Mouse (Mus musculus) ZHBTc4 (cell line): ENCODE results near the gene Gla.

Source experiments
- DNase-seq: peaks from one replicate; pipeline ENCODE4 v3.0.0-alpha.2; 2011; ENCODE audit warnings: low read depth, low spot score

The Gla gene

DNA sequence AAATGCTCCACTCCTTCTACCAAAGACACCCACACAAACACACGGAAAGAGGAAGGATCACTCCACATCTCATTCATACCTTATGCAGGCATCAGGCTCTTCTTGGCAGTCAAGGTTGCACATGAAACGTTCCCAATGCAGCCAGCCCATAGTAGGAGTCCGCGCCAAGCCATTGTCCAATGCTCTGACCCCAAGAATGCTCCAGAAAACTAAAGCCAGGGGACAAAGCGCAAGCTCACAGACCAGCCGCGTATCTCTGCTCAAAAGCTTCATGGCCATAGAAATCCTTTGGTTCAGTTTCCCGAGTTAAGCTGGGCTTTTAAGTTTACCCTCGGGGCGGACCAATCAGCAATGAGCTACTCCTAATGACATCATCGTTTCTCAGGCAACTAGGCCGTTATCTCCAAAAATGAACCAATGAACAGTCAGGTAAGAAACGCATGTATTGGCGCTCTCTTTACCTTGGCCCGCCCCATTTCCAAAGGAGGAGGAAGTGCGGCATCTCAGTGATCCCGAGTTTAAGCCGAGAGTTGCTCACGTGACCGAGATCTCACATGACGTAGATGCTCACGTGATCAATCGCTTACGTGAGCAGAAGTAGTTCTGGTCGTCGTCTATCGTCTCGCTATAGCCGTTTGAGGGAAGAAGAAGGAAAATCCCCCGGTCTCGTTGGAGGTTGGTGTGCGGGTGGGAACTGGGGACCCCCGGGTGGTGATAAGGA is at the start of gene Gla, which contains the start of gene Hnrnph2:
Gene Gla (minus strand): TSS at position 467 of the 721 bp plus-strand sequence.
Gene Hnrnph2 (plus strand): TSS at position 521 of the 721 bp plus-strand sequence.
- DNase-seq = peak; percentile 98

DNA sequence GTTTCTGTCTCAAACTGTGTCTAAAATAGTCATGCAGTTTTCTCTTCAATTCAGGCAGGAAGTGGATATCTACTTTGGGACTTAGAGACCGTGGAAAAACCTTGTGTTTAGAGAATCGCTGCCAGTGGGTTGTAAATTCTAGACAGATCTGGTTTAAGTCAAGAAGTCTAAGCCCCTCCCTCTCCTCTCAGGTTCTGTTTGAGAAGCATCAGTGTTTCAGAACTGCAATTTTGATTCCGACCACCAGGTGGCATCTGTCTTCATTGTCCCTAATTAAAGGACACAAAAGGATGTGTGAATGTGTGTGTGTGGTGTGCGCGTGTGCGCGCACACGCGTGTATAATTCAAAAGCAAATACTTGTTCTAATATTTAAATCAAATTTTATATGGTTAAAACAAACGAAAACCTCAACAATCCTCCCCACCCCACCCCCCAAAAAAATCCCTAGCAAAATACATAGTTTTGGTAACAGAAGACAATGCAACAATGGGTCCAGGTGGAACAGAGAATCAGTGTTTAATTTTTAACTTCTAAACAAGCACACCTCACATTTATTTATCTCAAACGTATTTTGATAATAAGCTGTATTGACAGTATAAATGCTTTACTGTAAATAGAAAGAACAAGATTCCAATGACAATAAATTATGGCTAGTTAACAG is 47.2 kb upstream of the Gla start:
- peak; percentile 85 for DNase-seq

DNA sequence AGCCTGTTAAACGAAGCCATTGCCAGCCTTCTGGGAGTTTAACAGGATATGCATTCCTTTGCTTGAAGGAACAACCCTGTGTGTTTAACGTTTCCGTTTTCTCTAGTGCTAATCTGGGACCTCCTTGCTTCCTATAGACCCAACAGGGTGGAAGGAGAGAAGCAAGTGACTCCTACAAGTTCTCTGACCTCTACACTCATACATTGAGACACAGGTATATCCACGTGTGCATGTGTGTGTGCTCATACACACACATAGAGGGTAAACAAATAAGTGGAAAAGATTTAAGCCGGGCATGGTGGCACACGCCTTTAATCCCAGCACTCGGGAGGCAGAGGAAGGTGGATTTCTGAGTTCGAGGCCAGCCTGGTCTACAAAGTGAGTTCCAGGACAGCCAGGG is 46.5 kb upstream of the Gla start:
- no peak for DNase-seq

DNA sequence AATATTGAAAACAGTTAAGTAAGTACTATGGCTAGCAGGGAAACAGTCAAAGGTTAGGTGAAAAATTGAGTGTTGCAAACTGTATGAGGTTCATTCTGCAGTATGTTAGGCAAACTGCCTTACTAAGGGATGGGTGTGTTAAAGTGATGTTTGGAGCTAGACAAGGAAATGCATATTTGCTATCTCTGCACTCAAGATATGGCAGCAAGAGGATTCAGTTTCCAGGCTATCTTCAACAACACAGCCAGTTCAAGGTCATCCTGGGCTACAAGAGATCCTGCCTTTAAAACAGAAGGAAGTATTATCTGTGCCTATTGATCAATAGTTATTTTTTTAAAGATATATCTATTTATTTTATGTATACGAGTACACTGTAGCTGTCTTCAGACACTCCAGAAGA is 45.4 kb upstream of the Gla start:
- no peak for DNase-seq

DNA sequence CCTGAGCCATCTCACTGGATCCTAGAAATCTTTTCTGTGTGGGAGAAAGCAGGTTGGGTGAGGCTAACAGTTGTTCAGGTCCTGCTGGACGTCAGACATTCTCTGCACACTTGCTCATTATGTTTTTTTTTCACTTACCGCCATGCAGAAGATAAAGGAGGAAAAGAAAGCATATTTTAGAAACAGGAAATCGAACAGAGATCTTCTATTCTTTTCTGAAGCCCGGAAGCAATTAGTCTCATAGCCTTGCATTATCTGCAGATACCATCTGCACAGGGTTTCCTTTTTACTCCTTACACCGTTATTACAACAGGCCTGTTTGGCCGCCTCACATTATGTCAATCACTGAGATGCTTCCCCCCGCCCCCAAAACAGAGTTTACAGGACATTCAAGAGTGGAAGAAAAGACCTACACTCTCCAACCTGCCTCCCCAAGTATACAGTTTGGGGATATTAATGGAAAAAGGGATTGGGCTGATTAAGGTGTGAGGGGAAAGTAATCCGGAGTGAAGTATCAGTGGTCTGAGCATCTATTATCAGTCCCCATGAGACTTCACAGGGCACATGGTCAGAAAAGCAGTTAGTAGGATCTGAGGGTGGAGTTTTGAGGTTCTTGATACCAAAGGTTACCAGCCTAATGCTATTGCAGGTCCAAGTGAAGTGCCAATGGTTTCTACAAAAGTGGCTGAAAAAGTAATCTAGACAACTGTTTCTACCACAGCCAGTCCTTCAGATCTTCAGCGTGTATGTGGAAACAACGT is 40.3 kb upstream of the Gla start:
- DNase-seq = no peak

DNA sequence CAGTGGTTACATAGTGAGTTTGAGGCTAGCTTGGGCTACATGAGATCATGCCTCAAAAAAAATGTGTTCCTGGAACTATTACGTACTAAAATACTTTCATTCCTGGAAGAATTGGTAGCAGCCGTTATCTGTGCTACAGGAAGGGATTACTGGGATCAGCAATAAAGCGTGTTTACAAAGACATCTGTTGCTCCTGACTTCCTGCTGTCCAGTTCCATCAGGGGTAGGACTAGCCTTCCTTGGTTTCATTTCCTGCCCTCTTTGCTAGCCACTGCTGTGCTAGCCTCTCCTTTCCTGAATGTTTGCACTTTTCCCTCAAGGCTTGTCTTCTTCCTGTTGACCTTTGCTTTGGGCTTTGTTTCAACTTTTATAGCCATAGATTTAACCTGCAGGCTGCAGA is 34.9 kb upstream of the Gla start:
- DNase-seq = no peak

DNA sequence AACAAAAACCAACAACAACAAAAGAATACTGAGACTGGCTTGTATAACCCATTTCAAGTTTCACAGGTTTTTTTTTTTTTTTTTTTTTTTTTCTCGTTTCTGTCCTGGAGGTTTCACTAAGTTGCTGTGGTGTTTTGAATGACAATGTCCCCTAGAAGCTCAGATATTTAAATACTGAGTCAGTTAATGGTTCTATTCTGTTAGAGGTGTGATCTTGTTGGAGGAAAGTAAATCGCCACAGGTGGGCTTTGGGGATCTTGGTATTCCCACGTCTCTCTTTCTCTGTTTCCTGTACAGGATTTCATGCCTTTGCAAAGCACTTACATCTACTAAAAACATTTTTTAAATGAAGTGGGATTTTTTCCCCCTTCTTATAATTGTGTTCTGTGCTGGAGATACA is 34.2 kb upstream of the Gla start:
- DNase-seq = peak; percentile 59

DNA sequence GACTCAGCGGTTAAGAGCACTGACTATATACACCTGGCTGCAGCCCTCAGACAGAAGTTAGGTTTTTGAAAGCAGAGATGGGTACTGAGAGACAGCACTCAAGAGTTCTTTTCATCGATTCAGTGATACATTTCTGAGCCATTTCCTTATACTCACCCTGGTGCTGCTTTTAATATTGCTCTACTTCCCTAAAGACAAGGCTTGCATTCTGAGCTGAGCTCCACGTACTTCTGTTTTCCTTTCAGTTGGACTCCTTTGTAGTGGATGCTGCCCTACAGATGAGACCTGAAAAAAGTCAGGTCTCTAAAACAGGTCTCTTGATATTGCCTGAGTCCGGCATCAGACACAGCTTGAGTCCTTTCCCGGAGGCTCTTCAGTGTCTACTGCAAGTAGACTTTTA is 31.8 kb upstream of the Gla start:
- no peak for DNase-seq

DNA sequence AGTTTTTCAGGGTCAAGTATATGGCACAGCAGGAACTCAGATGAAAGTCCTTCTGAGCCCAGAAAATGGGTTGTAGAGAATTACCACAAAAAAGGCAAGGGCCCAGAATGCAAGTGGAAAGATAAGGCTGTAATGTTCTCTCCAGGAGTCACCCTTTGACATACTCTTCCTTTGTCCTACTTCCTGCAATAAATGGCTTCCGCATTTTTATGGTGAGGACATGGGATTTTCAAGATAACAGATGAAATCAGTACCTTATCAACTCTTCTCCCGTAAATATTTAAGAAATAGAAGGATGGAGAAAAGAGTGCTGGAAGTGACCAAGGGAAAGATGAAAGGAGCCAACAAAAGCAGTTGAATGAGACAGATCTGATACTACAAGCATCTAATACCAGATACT is 27.3 kb upstream of the Gla start:
- DNase-seq = no peak

DNA sequence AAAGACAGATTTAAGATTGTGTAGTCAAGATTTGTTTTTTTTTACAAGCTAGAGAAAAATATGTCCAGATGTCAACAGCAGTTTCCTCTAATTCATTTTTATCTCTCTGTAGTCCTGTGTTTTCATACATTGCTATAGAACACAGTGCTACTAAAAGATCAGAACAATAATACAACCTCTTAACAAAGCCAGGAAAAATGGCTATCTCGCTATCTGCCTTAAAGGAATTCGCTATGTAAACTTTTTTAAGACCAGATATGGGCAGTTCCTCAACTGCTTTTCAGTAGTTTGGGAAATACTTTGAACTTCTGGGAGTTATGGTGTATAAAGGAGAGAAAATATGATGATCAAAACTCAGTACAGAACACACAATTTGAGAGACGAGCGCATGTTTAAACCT is 22.4 kb upstream of the Gla start:
- DNase-seq = no peak

DNA sequence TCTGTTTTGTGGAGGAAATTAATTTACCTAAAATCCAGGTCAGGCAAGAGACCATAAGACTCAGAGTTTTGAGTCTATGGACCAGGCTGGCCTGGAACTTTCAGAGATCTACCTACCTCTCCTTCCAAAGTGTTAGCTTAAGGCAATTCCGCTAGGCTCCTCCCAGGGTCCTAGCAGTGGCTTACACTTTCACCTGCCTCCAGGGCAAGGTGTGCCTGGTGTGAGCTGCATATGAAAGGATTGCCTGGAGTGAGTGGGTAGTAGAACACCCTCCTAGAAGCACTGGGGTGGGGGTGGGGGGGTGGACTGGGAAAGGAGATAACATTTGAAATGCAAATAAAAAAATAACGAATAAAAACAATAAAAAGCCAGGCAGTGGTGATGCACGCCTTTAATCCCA is 20.8 kb upstream of the Gla start:
- DNase-seq = peak; percentile 86

DNA sequence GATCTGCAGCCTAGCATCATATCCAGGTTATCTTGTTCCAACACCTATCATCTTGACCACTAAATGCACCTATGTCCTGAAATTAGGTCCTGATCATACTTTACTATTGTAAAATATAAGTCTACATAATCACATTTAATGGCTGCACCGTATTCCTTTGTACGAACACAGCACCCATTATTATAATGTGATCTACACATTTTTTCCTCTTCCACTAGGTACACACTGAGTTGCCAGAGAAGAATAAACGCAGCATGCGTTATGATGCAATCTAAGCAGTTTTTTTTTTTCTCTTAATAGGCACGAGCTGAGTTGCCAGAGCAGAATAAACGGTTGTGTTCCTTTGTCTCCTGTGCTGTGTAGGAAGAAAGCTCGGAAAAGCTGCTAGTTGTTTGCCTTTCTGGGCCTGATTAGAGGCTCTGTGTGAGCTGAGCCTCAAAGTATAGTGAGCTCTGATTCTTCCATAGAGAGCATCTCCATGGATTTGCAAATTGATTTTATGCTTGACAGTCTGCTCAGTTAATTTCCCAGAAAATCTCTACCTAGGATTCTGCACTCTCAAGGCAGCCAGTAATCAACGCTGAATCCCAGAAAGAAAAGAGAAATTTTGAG is 19.4 kb upstream of the Gla start:
- no peak for DNase-seq

DNA sequence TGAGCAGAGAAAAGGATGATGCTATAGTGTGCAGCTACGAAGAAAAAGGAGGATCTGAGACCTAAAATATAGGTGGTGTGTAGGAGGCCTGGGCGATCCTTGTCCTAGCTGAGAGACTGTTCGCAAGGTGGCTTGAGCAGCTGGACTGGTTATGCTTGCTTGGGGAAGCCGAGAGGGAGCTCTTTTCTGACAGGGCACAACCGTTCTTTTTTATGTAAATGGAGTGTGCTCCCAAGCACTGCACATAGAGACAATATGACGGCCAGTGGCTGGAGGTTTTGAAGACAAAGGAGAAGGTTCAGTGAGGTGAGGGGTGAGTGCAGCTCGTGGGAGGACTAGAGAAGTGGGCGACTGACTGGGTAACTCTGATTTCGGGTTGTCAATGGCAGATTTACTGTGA is 18.8 kb upstream of the Gla start:
- DNase-seq = peak; percentile 24

DNA sequence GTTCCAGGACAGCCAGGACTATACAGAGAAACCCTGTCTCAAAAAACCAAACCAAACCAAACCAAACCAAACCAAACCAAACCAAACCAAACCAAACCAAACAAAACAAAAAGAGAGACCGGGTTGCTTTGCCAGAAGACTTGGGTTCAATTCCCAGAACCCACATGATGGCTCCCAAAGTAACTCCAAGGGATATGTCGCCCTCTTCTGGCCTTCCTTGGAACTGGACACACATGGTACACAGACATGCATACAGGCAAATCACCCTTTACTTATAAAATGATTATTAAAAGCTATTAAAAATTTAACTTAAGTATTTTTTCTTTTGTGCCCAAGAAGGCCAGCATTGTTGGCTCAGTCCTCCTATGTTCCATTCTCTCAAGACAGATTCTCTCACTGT is 13.4 kb upstream of the Gla start:
- peak; percentile 72 for DNase-seq

DNA sequence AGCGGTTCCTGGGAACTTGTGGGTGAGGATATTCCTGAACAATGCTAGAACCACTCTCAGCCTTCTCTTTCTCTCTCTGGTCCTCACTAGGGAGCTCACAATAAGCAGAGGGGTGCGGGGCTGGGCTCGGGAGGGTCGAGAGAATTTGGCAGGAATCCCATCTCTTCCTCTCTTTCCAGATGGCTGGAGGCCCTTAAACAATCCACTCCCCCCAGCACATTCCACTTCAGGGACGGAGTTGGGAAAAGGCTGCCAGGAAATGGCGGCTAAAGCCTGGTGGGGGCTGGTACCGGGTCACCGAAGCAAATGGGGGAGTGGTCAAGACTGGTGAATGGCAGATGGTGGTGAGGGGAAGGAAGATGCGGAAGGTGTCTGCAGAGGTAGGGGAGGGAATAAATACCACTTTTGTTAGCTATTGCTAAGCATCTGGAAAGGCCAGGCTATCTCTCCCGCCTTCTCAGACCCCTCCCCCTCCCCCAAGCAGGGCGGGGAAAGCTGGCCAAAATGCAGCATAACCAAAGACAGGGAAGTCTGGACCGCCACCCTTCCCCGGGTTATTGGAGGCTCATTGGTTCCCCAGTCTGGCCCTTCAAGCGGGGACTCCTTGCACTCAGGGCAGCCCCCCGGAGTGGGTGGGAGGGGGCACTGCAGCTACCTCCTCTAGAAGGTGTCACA is 11.5 kb upstream of the Gla start:
- DNase-seq = peak; percentile 89

DNA sequence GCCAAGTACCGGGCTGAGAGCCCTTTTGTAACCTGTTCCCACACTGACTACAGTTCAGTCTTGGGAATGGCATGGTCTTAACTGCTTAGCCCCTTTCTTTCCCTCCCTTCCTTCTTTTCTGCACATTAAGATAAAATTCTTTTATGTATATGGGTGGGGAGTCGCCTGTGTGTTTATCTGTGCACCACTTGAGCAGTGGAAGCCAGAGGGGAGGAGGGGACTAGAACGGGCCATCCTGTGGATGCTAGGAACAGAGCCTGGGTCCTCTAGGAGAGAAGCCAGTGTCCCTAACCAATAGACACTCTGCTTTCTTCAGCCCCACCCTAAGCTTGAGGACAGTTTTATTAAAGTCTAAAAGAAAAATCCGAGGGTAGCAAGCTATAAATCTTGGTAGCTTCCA is 10.1 kb upstream of the Gla start:
- DNase-seq = no peak

DNA sequence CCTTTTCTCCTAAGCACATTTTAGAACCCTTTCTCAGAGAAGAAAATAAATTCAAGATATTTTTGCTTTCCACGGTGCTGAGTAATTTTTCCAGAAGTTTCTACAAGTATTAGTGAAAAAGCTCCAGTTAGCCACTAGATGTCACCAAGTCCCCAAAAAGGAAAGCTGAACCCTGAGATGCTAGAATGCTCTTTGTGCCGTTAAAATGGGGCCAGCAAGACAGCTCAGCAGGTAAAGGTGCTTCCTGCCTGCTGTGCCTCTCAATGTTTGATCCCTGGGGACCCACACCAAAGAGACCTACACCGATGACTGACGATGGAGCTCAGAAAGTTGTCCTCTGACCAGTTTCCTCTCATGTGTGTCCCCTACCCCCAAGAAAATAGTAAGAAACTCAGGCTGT is 8.5 kb upstream of the Gla start:
- DNase-seq = no peak

DNA sequence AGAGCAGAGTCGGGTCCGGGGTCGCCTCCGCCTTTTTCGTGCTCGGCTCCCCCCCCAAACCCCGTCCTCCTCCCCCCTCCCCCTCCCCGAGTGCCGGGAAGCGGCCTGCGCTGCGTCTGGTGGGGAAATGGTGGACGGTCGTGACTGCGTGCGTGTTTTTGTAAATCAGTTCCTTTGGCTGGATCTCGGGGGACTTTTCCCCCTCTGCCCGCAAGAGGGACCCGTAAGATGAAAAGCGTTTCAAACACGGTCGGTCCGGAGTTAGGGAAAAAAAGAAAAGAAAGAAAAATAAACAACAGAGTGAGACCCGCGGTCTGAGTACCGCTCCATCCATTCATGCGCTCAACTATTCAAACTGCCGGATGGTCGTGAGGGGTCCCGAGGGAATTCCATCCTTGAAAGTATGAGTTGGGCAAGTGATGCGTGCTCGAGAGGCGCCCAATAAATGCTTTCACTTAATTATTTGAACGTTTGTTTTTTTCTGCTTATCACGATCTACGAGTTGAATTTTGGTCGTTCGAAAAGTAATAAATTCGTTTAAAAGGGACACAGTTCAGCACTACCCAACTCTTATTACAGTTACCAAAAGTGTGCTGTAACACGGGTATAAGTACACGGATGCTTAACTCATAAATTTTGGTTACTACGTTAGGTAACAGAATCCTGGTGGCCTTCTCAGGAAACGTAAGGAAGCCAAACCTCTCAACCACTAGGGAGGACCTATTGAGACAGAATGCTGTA is 625 bp upstream of the Gla start:
- no peak for DNase-seq

DNA sequence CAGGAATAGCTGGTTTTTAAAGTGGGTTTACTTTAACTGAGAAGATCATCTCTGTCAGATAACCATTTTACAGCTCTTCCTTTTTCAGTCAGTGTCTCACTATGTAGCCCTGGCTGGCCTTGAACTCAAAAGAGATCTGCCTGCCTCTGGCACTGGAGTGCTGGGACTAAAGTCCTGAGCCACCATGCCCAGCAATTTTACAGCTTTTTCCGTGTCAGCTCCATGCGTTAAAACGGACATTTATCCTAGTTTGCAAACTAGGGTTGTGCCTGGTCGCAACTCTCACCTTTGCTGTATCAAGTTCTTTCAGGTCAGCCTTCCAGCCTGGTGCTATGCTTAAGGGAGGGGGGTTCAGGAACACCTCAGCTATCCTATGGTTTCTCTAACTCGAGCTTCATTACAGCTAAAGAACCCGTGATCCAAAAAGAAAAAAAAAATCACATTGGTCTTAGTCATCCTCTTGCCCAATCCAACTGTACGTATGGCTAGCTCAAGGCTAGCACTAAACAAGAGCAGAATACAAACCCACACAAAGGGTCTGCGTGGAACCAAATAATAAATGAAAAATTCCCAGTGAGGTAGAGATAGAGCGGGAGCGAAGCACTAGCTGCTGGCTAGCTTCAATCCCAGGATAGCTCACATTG is 881 bp downstream of the Gla start:
- no peak for DNase-seq

DNA sequence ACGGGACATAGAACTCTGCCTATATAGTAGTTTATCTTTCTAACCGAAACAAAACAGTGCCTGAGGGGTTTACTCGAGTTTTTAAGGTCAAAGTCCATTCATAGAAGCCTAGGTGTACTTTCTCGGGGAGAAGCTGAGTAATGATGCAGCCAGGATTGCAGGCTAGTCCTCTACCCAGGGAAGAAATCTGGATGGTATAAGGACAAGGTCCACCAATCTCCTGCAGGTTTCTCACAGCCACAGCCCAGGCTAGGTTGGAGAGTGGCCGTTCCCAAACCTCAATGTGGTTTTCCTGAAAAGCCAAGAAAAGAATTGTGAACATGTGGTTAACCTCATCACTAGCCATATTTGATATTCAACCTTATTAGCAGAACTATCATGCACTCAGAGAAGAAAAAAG is 11.1 kb downstream of the Gla start:
- peak; percentile 23 for DNase-seq

DNA sequence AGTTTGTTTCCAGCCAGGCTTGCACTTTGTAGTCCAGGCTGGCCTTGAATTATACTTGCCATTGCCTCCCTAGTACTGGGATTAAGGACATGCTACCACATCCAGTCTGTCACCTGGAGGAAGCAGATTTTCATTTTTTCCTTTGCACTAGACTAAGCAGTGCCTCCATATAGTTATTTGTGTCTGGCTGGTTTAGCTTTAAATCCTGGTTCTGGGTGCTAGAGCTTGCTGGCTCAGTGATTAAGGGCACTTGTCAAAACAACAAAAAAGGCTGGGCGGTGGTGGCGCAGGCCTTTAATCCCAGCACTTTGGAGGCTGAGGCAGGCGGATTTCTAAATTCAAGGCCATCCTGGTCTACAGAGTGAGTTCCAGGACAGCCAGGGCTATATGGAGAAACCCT is 11.9 kb downstream of the Gla start:
- DNase-seq = peak; percentile 24
